ENCODE assay signal across 14 mouse cellular contexts in genomic region chr10:89768352-89769020, GRCm38 (mm10). TPM values are rescaled to one million over a fixed set of nuclear protein-coding genes. Genes with fewer than 3 reads are reported as not detected.
A peak's percentile ranks its signal among the peaks of the same experiment; 100 is the strongest.
DNase-seq lines count a peak whose midpoint lies in the region; ATAC-seq and TF ChIP-seq lines count a peak whose summit lies in the region.
"Had no signal": no experiment of that assay in that cellular context is flagged by ENCODE, and none has a peak within 500 bp of the region (broad histone marks: within the 10 kb centered on the region; RNA-seq: fewer than 3 reads in every experiment).

No protein-coding gene starts in this region.

- ATAC-seq in heart, postnatal 0 days (ENCODE audit: insufficient read depth, low read depth), result no peak
- peak; percentile 39 for ATAC-seq in lung, embryonic 16.5 days (ENCODE audit: low read depth)
- peak; percentile 8; the same call in 1 of the 2 replicates for ATAC-seq in liver, embryonic 15.5 days (ENCODE audit: insufficient read depth)
- ATAC-seq: forebrain, postnatal 0 days had no signal

- H3K4me2 ChIP-seq in heart, postnatal 0 days (ENCODE audit: low read depth, low read length), result peak overlapping the region; percentile 14; the same call in 1 of the 2 replicates
- H3K4me2 ChIP-seq in lung, embryonic 16.5 days (ENCODE audit: low read depth, low read length), result no peak overlapping the region
- peak overlapping the region; percentile 33 for H3K4me2 ChIP-seq in liver, embryonic 15.5 days
- H3K4me2 ChIP-seq: hindbrain, embryonic 13.5 days had no signal

- no peak overlapping the region for H3K9ac ChIP-seq in heart, postnatal 0 days (replicated peaks; ENCODE audit: low read depth, low read length)
- H3K9ac ChIP-seq in lung, embryonic 16.5 days (ENCODE audit: low read length), result no peak overlapping the region
- no peak overlapping the region for H3K9ac ChIP-seq in liver, embryonic 15.5 days
- H3K9ac ChIP-seq: forebrain, postnatal 0 days; hindbrain, embryonic 13.5 days had no signal

- H3K4me1 ChIP-seq in heart, postnatal 0 days (ENCODE audit: control insufficient read depth, insufficient read depth), result peaks cover 11% of the 10 kb centered on the region; the same call in 1 of the 2 replicates
- H3K4me1 ChIP-seq in lung, embryonic 16.5 days (replicated peaks; ENCODE audit: control insufficient read depth, insufficient read depth, low read length), result peaks cover 10% of the 10 kb centered on the region
- H3K4me1 ChIP-seq in liver, embryonic 15.5 days (replicated peaks), result peaks cover 31% of the 10 kb centered on the region
- H3K4me1 ChIP-seq: hindbrain, embryonic 13.5 days had no signal

- 50% methylated on average over 7 of the region's 7 CpGs for WGBS in heart, postnatal 0 days
- WGBS in lung, embryonic 16.5 days, result 59% methylated on average over 7 of the region's 7 CpGs
- WGBS in liver, embryonic 15.5 days (ENCODE audit: insufficient replicate concordance), result 56% methylated on average over 7 of the region's 7 CpGs

- no peak overlapping the region for H3K4me3 ChIP-seq in heart, postnatal 0 days (ENCODE audit: low read depth, low read length)
- no peak overlapping the region for H3K4me3 ChIP-seq in lung, embryonic 16.5 days (ENCODE audit: low read length)
- H3K4me3 ChIP-seq in liver, embryonic 15.5 days (replicated peaks), result no peak overlapping the region
- H3K4me3 ChIP-seq: gastrocnemius, adult 2 months; heart, adult 2 months; hindbrain, embryonic 13.5 days had no signal

- peak overlapping the region; percentile 0; the same call in 1 of the 2 replicates for H3K27ac ChIP-seq in heart, postnatal 0 days (ENCODE audit: low read depth)
- H3K27ac ChIP-seq in lung, embryonic 16.5 days (ENCODE audit: low read length), result peak overlapping the region; percentile 76
- no peak overlapping the region for H3K27ac ChIP-seq in liver, embryonic 15.5 days (replicated peaks)
- H3K27ac ChIP-seq: gastrocnemius, adult 2 months; heart, adult 2 months; hindbrain, embryonic 13.5 days had no signal

- H3K27me3 ChIP-seq in heart, postnatal 0 days (ENCODE audit: control insufficient read depth, insufficient read depth, low read length), result no peaks in the 10 kb centered on the region
- H3K27me3 ChIP-seq in lung, embryonic 16.5 days (ENCODE audit: control insufficient read depth, insufficient read depth, low read depth, low read length), result no peaks in the 10 kb centered on the region
- H3K27me3 ChIP-seq in liver, embryonic 15.5 days, result no peaks in the 10 kb centered on the region
- H3K27me3 ChIP-seq: hindbrain, embryonic 13.5 days had no signal

- H3K36me3 ChIP-seq in heart, postnatal 0 days (replicated peaks; ENCODE audit: control insufficient read depth, insufficient read depth, low read length), result no peaks in the 10 kb centered on the region
- no peaks in the 10 kb centered on the region for H3K36me3 ChIP-seq in lung, embryonic 16.5 days (ENCODE audit: control insufficient read depth, insufficient read depth, low read length)
- H3K36me3 ChIP-seq in liver, embryonic 15.5 days (replicated peaks), result no peaks in the 10 kb centered on the region
- H3K36me3 ChIP-seq: hindbrain, embryonic 13.5 days had no signal

- no peak for TF ChIP-seq CTCF in heart, postnatal 0 days (IDR thresholded peaks at IDR 0.05; ENCODE audit: low read depth)

- no peaks in the 10 kb centered on the region for H3K9me3 ChIP-seq in heart, postnatal 0 days (replicated peaks; ENCODE audit: control insufficient read depth, low read length)
- no peaks in the 10 kb centered on the region for H3K9me3 ChIP-seq in lung, embryonic 16.5 days (ENCODE audit: control insufficient read depth, low read length)
- H3K9me3 ChIP-seq in liver, embryonic 15.5 days (replicated peaks), result no peaks in the 10 kb centered on the region
- H3K9me3 ChIP-seq: hindbrain, embryonic 13.5 days had no signal

- no peak for DNase-seq in heart, postnatal 0 days (ENCODE audit: low spot score)
- DNase-seq in heart, postnatal 4 days, result no peak
- no peak for DNase-seq in lung, postnatal 14 days
- no peak for DNase-seq in right cerebral cortex, adult 18-20 months
- no peak for DNase-seq in layer of hippocampus, adult 9-10 months (ENCODE audit: low spot score)
- DNase-seq: cerebellum, postnatal 14 days; forebrain, postnatal 0 days; gastrocnemius, adult 2 months; heart, adult 2 months; lung, adult 2 months; thymus, postnatal 25 days had no signal

- no peak for TF ChIP-seq EP300 in heart, postnatal 0 days (IDR thresholded peaks at IDR 0.05; ENCODE audit: low read depth)

RNA-seq across cellular contexts. Expression of gene Uhrf1bp1l, which starts 23.7 kb away (rescaled TPM):
- 21.6 and 24.9 TPM in 2 replicates for total RNA-seq in heart, postnatal 0 days (2014; rRNA removed; ENCODE audit: low replicate concordance)
- polyA plus RNA-seq in heart, postnatal 0 days (2015; fragmentation: Nextera tagmentation; extraction: Ambion mirVana), result 11.2 and 13.7 TPM in 2 replicates
- total RNA-seq in heart, postnatal 4 days (2021), result 10 to 100 TPM; 28.8 to 31.4 TPM
- 33.3 and 33.5 TPM in 2 replicates for polyA plus RNA-seq in lung, embryonic 16.5 days (2015; fragmentation: Nextera tagmentation; extraction: Ambion mirVana)
- 9.4 and 11.1 TPM in 2 replicates for polyA plus RNA-seq in liver, embryonic 15.5 days (2015; fragmentation: Nextera tagmentation; extraction: Ambion mirVana)

RNA-seq across cellular contexts. Expression of gene Actr6, which starts 36.4 kb away (rescaled TPM):
- total RNA-seq in heart, postnatal 0 days (2014; rRNA removed; ENCODE audit: low replicate concordance), result 3.4 and 4.5 TPM in 2 replicates
- 21.9 and 24.2 TPM in 2 replicates for polyA plus RNA-seq in heart, postnatal 0 days (2015; fragmentation: Nextera tagmentation; extraction: Ambion mirVana)
- total RNA-seq in heart, postnatal 4 days (2021), result 1 to 10 TPM; 8.1 to 9.8 TPM
- polyA plus RNA-seq in lung, embryonic 16.5 days (2015; fragmentation: Nextera tagmentation; extraction: Ambion mirVana), result 31.4 and 34.3 TPM in 2 replicates
- 13.0 and 14.1 TPM in 2 replicates for polyA plus RNA-seq in liver, embryonic 15.5 days (2015; fragmentation: Nextera tagmentation; extraction: Ambion mirVana)
